Mouse (Mus musculus) c-Kit-positive CD71-positive TER-119-positive erythroid progenitor cells, embryonic 14.5 days (primary cell): ENCODE results near the gene 4930415L06Rik.

Experiments used
- DNase-seq: peaks from one replicate; pipeline ENCODE4 v3.0.0-alpha.2; 2013; ENCODE audit warnings: low spot score

Gene 4930415L06Rik

DNA sequence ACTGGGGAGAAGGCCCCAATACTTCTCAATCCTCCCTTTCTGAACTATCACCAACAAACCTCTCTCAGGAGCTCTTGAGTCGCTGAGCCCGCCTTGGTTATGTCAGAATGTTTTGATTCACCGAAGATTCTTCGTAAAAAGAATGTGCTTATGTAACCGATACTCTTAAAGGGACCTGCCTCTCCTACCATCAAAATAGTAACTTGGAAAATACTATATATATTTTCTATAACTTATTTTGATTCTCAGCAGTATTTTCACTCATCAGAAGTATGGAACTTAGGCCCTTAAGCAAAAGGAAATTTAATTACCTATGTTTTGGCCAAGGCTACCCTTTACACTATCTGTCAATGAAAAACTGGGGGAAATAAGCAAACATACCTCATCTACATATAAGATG, at the start of gene 4930415L06Rik:
TSS of gene 4930415L06Rik (minus strand) at position 101 of the 400 bp plus-strand sequence.
- no peak for DNase-seq

DNA sequence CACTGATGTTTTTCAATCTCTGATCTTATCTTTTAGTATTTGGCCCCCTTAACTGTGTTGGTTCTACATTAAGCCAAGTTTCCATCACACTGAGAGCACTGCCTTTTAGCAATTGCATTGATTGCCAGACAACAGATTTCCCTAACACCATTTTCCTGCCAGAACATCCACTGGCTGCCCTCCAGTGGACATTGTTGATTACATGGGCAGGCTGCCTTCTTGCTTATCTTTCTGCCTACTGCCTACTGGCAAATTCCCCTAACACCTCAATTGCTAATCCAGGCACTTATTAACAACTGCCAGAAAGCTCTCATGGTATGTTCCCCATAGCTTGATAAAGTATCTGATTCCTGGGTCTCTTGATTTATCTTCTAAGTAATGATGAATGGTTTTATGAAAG, 46.0 kb upstream of the 4930415L06Rik start:
- DNase-seq: no peak

DNA sequence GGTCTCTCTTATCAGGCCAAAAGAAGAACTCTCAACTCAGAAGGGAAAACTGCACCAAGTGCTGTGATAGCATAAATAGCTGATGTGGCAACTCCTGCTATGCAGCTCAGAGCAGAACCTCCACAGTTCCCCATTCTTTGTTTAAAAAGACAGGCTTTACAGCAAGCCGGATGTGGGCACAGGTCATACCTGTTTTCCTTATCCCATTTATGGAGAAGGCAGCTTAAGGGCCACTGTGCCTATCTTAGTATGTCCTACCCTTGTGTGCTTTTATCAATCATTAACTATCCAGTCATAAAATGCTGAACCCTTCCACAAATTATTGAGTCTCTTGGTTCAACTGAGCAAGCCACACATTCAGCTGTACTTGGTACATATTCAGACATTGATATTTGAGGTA, 27.8 kb downstream of the 4930415L06Rik start:
- no peak for DNase-seq
